Mouse (Mus musculus) embryo, embryonic 11 days (tissue): ENCODE results near the gene Trpc4ap.
"Not testable (repeated sequence)": the region's sequence is repeated elsewhere in the genome, so short reads cannot be mapped to it uniquely, and the experiment has no call there.

Experiments
- DNase-seq: peaks from one replicate; pipeline ENCODE4 v3.0.0-alpha.2; 2015

Gene Trpc4ap

GRCm38 (mm10) chr2:155691723-155692493, at the start of gene Trpc4ap:
Trpc4ap (minus strand) TSS chr2:155692384.
- DNase-seq, result peak; percentile 95

- DNase-seq, result no peak
These were observed 45.6 kb upstream of the Trpc4ap start for GRCm38 (mm10) chr2:155737803-155738202.

- no peak for DNase-seq
These were observed 44.8 kb upstream of the Trpc4ap start for GRCm38 (mm10) chr2:155736936-155737335.

GRCm38 (mm10) chr2:155735766-155736165, 43.6 kb upstream of the Trpc4ap start, which contains the start of gene Gm17581:
Gm17581 (minus strand) TSS chr2:155735866.
- DNase-seq, result not testable (repeated sequence)

- no peak for DNase-seq
These were observed 42.9 kb upstream of the Trpc4ap start for GRCm38 (mm10) chr2:155735080-155735479.

GRCm38 (mm10) chr2:155729158-155729645, 37.0 kb upstream of the Trpc4ap start, which contains the start of gene Edem2:
Edem2 (minus strand) TSS chr2:155729475.
- peak; percentile 95 for DNase-seq

- DNase-seq, result no peak
These were observed 36.6 kb upstream of the Trpc4ap start for GRCm38 (mm10) chr2:155728742-155729141.

- DNase-seq, result no peak
These were observed 35.7 kb upstream of the Trpc4ap start for GRCm38 (mm10) chr2:155727764-155728395.

GRCm38 (mm10) chr2:155726302-155726701, 34.1 kb upstream of the Trpc4ap start:
- DNase-seq, result no peak

GRCm38 (mm10) chr2:155724526-155724925, 32.3 kb upstream of the Trpc4ap start:
- DNase-seq, result no peak

- DNase-seq, result no peak
These were observed 31.9 kb upstream of the Trpc4ap start for GRCm38 (mm10) chr2:155724036-155724435.

- no peak for DNase-seq
These were observed 28.4 kb upstream of the Trpc4ap start for GRCm38 (mm10) chr2:155720585-155720984.

- no peak for DNase-seq
These were observed 25.2 kb upstream of the Trpc4ap start for GRCm38 (mm10) chr2:155717082-155717990.

GRCm38 (mm10) chr2:155710557-155710956, 18.4 kb upstream of the Trpc4ap start:
- DNase-seq, result no peak

- no peak for DNase-seq
These were observed 15.1 kb upstream of the Trpc4ap start for GRCm38 (mm10) chr2:155707251-155707650.

GRCm38 (mm10) chr2:155703630-155704029, 11.4 kb upstream of the Trpc4ap start:
- peak; percentile 61 for DNase-seq

- no peak for DNase-seq
These were observed 9.3 kb upstream of the Trpc4ap start for GRCm38 (mm10) chr2:155701399-155701919.

GRCm38 (mm10) chr2:155698443-155698842, 6.3 kb upstream of the Trpc4ap start:
- DNase-seq, result not testable (repeated sequence)

GRCm38 (mm10) chr2:155696851-155697250, 4.7 kb upstream of the Trpc4ap start:
- no peak for DNase-seq

- peak; percentile 85 for DNase-seq
These were observed 3.9 kb upstream of the Trpc4ap start for GRCm38 (mm10) chr2:155696091-155696558.

- no peak for DNase-seq
These were observed 3.1 kb upstream of the Trpc4ap start for GRCm38 (mm10) chr2:155695316-155695715.

GRCm38 (mm10) chr2:155694564-155694963, 2.4 kb upstream of the Trpc4ap start:
- DNase-seq, result no peak
